Mouse (Mus musculus): ENCODE data around the gene Il11. TPM values are rescaled to one million over a fixed set of nuclear protein-coding genes. Genes with fewer than 3 reads are reported as not detected.

Gene Il11
- total RNA-seq, 2 experiments from 2014 or later = 0.17 to 0.51 TPM

DNA sequence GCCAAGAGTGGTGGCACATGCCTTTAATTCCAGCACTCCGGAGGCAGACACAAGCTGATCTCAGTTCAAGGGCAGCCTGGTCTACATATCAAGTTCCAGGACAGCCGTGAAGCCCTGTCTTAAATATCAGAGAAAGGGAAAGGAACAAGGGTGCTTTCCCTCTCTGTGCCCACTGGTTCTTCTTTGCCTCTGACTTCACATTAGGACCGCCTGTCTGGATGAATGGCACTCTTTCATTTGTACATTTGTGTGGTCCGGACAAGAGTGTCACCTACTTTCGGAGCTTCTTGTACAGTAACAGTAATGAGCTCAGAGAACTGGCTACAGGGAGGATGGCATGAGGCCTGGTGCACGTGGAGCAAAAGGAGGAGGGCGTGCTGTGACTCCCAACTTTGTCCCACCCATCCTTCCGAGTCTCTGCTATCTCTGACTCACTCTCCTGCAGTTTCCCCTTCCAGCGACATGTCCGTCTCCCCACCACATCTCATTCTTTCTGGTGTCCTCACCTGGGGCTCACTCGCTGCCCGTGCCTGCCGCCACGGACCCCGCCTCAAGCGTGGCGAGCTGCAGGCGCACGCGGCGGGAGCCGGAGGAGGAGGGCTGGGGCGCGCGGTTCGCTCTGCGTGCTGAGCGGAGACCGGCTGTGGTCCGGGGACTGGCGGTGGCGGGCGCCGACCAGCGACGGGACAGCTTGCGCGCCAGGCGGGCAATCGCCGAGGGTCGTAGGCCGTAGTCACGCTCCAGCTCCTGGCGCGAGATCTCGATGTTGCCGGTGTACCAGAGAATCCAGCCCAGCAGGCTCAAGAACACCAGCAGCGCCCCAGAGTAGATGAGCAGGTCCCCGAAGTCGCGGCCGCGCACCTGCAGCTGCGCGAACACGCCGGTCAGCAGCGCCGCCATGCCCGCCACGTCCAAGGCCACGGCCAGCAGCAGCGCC is 6.1 kb upstream of the Il11 start:
- DNase-seq (ENCODE audit: low spot score in 2 of 2) = peak; percentile 61 to 75

DNA sequence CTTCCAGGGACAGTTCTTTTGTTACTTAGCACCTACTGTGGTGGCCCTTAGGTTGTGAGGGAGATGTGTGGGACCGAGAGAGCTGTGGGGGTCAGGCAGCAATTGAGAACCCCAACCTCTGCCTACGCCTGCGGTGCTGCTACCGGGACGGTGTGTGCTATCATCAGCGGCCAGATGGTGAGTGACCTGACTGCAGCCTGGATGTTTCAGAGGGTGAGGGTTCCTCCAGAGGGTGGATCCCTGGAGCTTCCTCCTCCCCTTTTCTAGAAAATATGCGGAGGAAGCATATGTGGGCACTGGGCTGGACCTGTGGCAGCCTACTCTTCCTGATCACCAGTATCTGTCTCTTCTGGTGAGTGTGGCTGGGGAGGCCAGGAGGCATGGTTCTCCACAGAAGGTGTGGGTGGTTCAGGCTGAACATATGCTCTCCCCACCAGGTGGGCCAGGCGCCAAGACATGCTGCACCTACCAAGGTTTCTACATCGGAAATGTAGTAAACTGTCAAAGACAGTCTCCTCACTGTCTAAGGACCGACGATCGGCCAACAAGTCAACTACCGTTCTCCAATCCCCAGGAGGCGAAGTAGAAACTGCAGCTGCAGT is 1.1 kb upstream of the Il11 start:
- no peak for DNase-seq (ENCODE audit: low spot score in 2 of 2)

DNA sequence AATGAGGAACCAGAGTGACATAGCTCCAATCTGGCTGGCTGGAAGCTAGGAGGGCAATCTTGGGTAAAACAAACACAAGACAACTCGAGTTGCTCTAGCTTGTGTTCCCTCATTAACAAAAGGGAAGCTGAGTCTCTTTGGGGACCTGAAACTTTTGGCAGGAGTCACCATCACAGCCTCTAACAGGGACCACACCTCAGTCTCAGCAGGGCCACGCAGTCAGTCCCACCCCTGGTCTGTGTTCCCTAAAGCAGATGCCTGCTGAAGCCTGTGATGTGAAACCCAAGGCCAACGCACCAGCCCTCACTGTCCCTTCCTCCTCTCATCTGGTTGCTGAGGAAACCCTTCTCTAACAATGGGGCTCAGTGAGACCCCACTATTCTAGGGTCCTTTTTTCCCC is 529 bp downstream of the Il11 start:
- no peak for DNase-seq (ENCODE audit: low spot score in 2 of 2)

DNA sequence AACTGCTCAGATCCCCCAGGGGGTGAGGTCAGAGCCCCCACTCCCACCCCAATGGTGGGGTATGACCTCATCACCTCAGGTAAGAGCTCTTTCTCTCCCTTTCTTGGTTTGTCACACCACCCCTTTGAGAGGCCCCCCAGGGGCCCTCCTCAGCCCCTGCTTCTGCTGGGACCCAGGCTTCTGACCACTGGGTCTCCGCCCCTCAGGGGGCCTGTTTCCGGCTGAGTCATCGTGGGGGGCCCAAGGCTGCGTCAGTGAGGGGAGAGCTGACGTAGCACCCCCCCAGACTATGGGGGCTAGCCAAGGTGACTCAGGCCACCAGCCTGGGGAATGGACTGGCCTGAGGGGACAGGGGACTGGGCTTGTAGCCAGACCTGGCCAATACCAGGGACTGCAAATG is 2.7 kb downstream of the Il11 start:
- no peak for DNase-seq (ENCODE audit: low spot score in 2 of 2)

DNA sequence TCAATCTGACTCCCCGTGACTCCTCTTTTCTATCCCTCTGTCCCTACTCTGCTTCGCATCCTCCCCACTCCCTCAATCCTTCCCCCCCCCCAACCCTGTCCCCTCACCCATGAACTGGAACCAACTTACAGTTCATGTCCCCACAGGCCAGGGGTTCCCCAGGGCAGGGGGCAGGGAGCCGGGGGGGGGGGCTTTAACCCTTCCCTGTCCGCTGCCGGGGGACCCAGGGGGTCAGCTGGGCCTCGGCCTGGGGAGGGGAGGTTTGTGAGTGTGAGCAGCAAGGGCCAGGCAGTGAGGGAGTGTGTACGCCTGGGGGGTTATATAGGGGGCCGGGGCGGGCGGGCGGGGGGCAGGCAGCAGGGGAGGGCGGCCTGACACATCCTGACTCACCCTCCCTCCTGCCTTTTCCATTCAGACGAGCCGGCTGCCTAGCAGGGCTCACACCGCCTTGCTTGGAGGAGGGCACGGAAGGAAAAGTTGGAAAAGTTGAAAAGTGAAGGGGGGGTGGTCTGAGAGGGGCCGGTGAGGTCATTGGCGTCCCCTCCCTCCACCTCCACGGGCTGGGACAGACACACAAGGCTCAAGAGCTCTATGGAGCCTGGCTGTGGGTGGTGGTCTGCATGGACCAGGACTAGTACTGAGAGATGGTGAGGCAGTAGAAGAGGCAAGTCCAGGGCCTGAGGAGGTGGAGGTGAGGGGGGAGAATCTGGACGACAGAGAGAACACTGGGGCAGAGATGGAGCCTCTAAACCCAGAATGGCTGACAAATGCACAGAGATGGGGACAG is 4.6 kb downstream of the Il11 start:
- DNase-seq (ENCODE audit: low spot score in 2 of 2) = no peak

DNA sequence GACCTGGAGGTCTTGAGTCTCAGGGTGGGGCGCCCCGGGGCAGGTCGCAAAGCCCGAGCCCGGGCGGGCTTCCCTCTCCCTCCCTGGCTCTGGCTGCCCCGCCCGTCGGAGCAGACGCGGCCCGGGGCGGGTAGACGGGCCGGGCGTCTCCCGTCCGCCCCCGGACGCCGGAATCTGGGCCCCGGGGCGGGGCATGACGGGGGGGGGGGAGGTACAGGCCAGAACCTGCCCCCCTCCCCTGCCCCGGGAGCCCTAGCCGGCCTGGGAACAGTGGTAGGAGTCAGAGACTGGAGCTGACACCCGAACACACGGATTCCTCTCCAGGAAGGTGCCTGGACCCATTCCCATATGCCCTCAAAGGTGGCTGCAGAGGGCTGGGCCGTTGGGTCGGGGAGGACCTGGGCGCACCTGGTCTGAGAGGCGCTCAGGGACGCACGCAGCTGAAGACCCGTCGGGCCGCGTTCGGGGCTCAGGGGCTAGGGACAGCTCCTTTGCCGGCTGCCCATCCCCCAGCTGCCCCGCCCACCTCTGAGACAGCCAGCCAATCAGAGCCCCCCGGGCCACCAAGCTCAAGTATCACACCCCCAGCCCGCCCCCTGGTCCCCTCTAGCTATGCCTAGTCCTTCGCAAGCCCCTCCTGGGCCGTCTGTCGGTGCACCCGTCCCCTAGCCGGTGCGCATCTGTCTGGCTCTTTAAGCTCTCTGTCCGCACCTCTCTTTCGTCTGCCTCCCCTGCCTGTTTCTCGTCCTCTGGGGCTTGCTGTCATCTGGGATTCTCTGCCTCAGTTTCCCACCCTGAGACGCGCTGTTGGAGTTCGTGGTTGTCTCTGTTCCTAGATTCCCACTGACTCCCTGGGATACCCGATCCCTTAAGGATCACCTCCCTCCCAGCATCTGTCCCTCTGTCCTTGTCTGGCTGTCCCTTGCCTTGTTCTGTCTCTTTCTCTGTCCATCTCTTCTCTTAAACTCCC is 5.5 kb downstream of the Il11 start:
- DNase-seq (ENCODE audit: low spot score in 2 of 2) = peak; percentile 43 to 53

DNA sequence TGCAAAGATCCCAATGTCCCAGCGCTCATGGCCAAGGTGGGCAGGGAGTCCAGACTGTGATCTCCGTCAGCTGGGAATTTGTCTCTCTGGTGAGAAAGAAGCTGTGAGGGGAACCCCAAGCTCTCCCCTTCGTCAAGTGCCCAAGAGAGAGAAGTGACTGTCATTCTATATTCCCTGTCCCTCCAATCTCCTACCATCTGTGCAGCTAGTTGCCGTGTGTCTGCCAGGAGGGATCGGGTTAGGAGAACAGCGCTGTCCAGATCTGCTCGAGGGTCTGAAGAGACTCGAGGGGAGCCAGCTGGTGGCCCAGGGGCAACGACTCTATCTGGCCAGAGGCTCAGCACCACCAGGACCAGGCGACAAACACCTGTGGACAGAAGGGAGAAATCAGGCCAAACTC is 6.5 kb downstream of the Il11 start:
- DNase-seq (ENCODE audit: low spot score in 2 of 2) = no peak

DNA sequence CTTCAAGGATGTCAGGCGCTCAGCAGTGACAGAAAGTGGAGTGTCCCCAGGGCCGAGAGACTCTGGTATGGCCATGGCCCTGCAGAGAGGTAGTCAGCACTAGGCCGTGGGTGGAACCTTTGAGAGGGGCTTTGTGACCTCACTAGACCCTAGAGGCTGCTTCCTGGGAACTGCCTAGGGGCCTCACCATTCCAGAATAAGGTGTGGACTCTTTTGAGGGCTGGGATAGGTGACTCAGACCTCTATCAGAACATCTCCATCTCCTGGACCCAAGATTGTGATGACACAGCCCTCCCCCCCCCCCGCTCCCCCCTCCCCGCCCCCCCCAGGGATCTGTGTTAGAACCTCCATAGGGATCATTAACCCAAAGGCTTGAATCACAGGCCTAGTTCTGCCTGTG is 11.5 kb downstream of the Il11 start, which contains the start of gene Fam71e2:
Gene Fam71e2, minus strand, starts transcription at position 101 of the 400 bp plus-strand sequence.
- no peak for DNase-seq (ENCODE audit: low spot score in 2 of 2)

DNA sequence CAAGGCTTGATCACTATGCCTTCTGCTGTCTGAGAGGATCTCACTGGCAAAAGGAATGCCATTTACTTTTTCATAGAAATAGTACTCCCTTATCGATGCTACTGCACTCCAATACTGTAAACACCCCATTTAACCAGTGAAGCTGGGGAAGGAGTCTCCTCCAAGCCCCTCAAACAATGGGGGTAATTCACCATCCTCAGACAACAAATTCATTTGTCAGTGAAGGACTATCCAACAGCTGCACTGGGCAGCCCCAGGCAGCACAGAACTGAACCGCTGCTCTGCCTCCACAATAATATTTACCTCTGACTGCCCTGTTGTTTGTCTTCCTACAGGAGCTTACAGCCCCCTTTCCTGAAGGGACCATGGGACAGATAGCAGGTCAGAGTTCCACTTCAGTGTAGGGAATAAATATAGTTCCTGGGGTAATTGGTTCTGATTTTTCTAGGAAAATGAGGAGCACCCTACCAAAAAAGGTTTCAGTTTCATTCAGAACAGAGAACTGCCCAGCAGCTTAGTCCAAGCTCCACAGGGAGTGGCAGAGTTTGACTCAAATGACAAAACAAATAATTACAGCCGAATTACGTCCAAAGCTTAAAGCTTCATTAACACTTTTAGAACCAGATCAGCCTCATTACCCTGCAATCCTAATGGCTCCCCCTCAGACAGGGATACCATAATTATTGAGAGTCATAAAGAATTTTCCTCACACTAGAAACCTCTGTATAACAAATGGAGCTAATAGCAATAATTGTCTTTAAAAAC is 17.5 kb downstream of the Il11 start:
- DNase-seq (ENCODE audit: low spot score in 2 of 2) = no peak

DNA sequence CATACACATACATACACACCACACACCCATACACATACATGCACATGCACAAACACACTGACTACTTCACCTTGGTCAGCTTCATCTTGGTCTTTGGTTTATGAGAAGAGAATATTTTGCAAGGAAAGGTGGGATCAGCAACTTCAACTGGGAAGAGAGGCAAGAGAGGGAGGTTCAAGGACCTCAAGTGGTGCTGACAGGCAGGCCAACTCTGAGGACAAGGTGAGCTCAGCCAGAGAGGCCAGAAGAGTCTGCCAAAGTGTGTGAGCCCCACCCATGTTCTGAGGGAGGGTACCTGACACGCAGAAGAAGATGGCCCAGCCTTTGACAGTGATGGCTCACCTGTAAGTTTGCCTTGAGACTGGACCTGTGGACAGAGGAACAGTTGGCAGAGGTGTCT is 23.0 kb downstream of the Il11 start:
- no peak for DNase-seq (ENCODE audit: low spot score in 2 of 2)

DNA sequence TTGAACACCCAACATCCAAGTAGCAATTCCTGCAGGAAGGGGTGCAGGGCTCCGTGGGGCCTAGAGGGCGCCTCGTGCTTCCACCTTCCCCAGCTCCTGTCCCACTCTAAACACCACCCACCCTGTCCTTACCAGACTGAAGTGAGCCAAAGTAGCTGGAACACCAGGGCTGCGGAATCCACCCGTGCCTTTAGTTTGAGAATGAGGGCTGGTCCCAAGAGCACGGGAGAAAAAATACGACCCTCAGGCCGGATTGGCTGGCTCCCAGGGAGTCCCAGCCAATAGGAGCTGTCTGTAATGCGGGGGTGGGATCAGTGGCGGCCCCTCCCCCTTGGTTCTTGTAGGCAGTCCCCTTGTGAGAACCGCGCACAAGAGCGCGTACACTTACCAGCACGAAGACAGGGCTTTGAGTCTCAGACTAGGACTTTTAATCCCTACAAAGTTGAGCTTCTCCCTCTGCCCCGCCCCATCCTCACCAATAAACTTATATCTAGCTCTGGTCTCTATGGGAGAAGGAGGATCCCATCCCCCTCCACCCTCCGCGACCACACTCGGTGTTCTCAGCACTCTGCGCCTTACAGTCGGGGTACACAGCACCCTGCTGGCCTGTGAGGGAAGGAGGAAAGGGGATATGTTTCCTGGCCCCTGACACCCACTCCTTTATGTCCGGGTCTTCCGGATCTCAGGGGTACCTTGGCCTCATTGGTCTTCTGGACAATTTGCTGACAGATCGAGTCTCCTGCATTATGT is 29.7 kb downstream of the Il11 start, which contains the start of gene Cox6b2:
Gene Cox6b2, minus strand, starts transcription at position 274 of the 750 bp plus-strand sequence.
- peak; percentile 26 to 49 for DNase-seq (ENCODE audit: low spot score in 2 of 2)

DNA sequence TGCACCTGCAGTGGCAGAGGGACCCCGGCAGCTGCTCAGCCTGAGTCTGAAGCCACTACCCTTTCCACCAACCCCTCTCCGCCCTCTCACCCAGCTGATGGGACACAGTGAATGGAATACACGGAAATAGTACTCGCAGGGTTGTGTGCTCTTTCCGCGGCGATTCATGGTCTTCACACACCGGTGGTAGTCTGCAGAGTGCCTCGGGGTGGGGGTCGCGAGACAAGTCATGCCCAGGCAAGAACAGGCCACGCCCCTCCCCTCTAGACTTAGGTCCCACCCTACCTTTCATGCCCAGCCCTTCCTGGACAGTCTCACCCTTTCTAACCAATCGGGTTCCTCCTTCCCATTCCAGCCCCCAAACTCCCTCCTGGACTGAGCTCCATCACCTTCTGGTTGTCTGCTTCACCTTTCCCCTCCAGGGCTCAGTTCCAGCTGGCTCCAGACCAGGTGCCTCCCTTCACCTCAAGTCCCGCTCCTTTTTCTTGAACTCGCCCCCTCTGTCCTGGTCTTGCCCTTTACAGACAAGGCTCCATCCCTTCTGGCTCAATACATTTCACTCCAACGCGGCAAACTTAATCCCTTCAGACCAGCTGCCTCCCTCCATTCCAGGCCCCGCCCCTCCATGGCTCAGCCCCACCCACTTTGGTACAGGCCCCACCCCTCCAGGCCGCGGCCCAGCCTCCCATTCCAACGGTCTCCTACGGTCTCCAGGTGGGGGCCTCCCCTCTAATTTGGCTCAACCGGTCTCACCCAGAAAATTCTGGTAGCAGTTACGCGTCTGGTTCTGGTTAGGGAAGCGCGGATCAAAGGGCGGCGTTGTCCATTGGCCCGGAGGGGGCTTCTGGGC is 30.5 kb downstream of the Il11 start:
- DNase-seq (ENCODE audit: low spot score in 2 of 2) = no peak

DNA sequence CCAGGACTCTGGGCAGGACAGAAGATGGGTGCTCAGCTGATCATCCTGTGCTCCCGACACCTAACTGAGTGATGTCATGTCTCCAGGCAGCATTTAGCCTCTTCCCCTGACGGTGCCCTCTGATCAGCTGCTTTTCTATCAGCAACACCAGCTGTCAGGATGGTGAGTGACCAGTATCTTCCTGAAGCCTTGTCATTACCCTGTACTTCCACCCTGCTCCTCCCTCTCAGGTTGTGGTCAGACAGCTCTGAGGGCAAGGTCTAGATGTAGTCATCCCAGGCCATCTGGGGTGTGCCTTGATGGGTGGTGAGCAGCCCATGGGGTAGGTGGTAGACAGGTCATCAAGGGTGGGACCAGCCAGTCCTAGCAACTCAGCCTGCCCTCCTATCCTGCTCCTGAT is 33.5 kb downstream of the Il11 start:
- no peak for DNase-seq (ENCODE audit: low spot score in 2 of 2)

DNA sequence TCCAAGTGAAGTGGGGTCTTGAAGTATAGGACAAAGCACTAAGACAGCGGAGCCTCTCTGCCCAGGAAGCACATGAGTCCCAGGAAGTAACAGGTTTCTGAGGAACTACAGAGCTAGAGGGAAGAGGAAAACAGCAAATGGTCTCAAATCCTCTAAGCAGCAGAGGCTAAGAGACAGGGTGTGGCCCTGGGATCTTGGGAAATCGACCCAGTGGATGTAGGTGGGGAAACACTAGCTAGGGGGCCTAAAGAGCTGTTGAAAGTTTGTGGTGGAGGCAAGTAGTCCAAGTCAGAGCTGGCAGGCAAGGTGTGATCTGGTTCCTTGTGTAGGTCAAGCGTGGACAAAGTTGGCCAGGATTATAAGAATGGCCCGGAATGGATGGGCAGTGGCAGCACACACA is 34.3 kb downstream of the Il11 start:
- DNase-seq (ENCODE audit: low spot score in 2 of 2) = no peak

DNA sequence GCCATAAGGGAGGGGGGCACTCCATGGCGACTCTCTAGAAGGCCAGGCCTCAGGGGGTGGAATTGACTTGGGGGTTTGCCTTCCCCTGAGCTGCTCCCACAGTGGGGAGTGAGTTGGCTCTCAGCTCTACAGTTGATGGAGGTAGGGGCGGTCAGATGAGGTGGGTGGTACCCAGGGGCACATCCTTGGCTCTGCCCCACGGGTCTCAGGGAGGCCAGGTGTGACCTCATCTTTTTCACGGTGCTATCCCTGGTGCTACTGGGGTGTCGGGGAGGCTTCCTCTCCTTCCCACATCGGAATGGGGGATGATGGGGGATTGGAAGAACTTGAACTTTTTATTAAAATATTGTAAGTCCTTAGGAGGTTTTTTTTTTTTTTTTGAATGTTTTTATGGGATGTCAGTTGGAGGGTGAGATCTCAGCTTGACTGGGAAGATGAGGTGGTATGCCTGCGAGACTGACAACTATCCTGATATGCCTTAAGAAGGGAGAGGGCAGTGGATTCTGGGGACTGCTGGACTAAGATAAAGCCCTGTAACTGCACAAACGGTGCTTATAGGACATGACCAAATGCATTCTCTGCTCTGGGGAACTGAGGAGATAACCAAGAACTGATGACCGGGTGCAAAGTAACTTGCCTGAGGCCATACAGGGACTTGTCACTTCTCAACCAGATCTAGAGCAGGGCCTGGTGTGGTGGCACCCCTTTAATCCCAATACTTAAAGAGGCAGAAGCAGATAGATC is 35.3 kb downstream of the Il11 start:
- no peak for DNase-seq (ENCODE audit: low spot score in 2 of 2)

DNA sequence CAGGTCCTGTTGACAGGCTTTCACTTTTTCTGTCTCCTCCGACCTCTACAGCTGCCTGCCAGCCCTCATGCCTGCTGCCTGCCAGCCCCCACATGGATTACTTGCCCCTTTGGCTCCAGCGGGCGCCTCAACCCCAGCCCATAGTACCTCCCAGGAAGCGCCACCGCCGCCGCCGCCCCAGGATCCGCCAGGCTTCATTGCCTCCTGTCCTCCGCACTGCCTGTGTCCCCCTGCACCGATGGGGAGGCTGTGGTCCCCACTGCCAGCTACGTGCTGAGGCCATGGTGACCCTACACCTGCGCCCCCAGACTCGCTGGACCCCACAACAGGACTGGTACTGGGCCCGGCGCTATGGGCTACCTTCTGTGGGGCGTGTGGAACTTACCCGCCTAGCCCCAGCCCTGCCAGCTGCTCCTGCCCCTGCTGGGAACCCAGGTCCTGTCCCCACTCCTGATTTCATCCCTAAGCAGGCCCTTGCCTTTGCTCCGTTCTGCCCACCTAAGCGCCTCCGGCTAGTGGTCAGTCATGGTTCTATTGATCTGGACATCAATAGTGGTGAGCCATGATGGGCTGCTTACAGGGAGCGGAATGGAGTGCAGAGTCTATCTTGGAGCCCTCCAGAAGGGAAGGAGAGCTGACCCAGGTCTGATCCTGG is 36.2 kb downstream of the Il11 start:
- DNase-seq (ENCODE audit: low spot score in 2 of 2) = no peak

DNA sequence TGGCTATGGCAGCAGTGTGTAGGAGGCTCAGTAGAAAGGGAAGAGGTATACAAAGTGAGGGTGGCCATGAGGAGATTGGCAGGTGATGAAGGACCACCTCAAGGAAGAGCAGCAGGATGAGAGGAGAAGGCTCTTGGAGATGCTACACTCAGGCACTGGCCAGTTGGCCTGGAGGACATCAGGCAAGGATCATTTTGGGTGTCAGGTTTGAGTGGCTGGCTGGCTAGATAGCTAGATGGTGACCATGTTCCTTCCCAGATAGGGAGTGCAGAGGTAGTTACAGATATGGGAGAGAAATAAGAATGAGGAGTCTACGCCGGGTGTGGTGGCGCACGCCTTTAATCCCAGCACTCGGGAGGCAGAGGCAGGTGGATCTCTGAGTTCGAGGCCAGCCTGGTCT is 37.8 kb downstream of the Il11 start:
- no peak for DNase-seq (ENCODE audit: low spot score in 2 of 2)
